Mouse (Mus musculus) neural tube, embryonic 11.5 days (tissue): ENCODE results near the gene H2-K1. TPM values are rescaled to one million over a fixed set of nuclear protein-coding genes. Genes with fewer than 3 reads are reported as not detected.
A peak's percentile ranks its signal among the peaks of the same experiment; 100 is the strongest.

Source experiments
- ATAC-seq: fragments of 200-750 bp; cut with Nextera tagmentation; 2 replicates; pipeline ENCODE4 v1.8.0; 2017; ENCODE audit warnings: moderate number of reproducible peaks, mild to moderate bottlenecking, moderate TSS enrichment, moderate library complexity; ENCODE audit not compliant: insufficient read depth, low FRiP score, low TSS enrichment
- DNase-seq: peaks from one replicate; pipeline ENCODE4 v3.0.0-alpha.2; 2015; ENCODE audit warnings: low spot score
- H3K27ac ChIP-seq: fragments of 300-500 bp; sonication (generic); 2 replicates; pipeline ENCODE4 v1.5.1; 2014; ENCODE audit warnings: low read depth, mild to moderate bottlenecking, low read length
- H3K27me3 ChIP-seq: fragments of 300-500 bp; sonication (generic); 2 replicates; pipeline ENCODE4 v1.6.1; 2014; ENCODE audit warnings: mild to moderate bottlenecking, low read length, mixed read lengths; ENCODE audit not compliant: control insufficient read depth, insufficient read depth
- H3K36me3 ChIP-seq: fragments of 300-500 bp; sonication (generic); 2 replicates; pipeline ENCODE4 v1.6.1; 2014; ENCODE audit warnings: mild to moderate bottlenecking, low read length, moderate library complexity, mixed read lengths; ENCODE audit not compliant: control insufficient read depth, insufficient read depth
- H3K4me1 ChIP-seq: fragments of 300-500 bp; sonication (generic); 2 replicates; pipeline ENCODE4 v1.6.1; 2014; ENCODE audit warnings: low read length, mixed read lengths; ENCODE audit not compliant: control insufficient read depth, insufficient read depth
- H3K4me2 ChIP-seq: fragments of 300-500 bp; sonication (generic); 2 replicates; pipeline ENCODE4 v1.6.1; 2014; ENCODE audit warnings: low read depth, mild to moderate bottlenecking, moderate library complexity
- H3K4me3 ChIP-seq: fragments of 300-500 bp; sonication (generic); 2 replicates; pipeline ENCODE4 v1.5.1; 2014; ENCODE audit warnings: low read depth, low read length
- H3K9ac ChIP-seq: fragments of 300-500 bp; sonication (generic); 2 replicates; pipeline ENCODE4 v1.6.1; 2014; ENCODE audit warnings: mild to moderate bottlenecking, low read length
- H3K9me3 ChIP-seq: fragments of 300-500 bp; sonication (generic); 2 replicates; pipeline ENCODE4 v1.6.1; 2016; ENCODE audit warnings: low read length; ENCODE audit not compliant: control insufficient read depth
- WGBS: fragments of 180-500 bp; shearing (Covaris S2); extraction: QIAGEN DNeasy Blood & Tissue Kit; methylation state at CpG from one replicate; pipeline ENCODE4 v1.1.7; 2014; 5-methylcytosine and 5-hydroxymethylcytosine counted together
- polyA plus RNA-seq: library from polyadenylated mRNA; unstranded; fragments of >200 nt; fragmentation: Nextera tagmentation; extraction: Ambion mirVana; gene quantifications from 2 replicates; pipeline ENCODE4 v1.2.1, GENCODE M21; 2014

The H2-K1 gene
- polyA plus RNA-seq, 1 experiment from 2014 or later: 23.1 TPM

- 91% methylated on average over 18 of the region's 18 CpGs for WGBS
- ATAC-seq (no peak), DNase-seq (no peak)
- H3K4me1 ChIP-seq: peaks cover 43% of the 10 kb centered on the region
- H3K36me3 ChIP-seq: peaks cover 13% of the 10 kb centered on the region
- peak overlapping the region; percentile 94; the same call in 1 of the 2 replicates for H3K9ac ChIP-seq
- 0 out of 2 replicates have a peak overlapping the region, but pooled peaks have one; percentile 4 for H3K27ac ChIP-seq
- no peaks in the 10 kb centered on the region for H3K9me3 ChIP-seq
- no peaks in the 10 kb centered on the region for H3K27me3 ChIP-seq
- H3K4me3 ChIP-seq: peak overlapping the region; percentile 88
- H3K4me2 ChIP-seq: peak overlapping the region; percentile 79
These were observed 29.2 kb upstream of the H2-K1 start for GRCm38 (mm10) chr17:34029150-34029889.

GRCm38 (mm10) chr17:34028501-34029149 is 28.5 kb upstream of the H2-K1 start:
- Histone ChIP-seq H3K27ac (peak overlapping the region; percentile 97; the same call in 1 of the 2 replicates), H3K4me3 (peak overlapping the region; percentile 95; the same call in 1 of the 2 replicates), H3K36me3 (peaks cover 13% of the 10 kb centered on the region), H3K9ac (0 out of 2 replicates have a peak overlapping the region, but pooled peaks have one; percentile 2), H3K4me2 (peak overlapping the region; percentile 90), H3K9me3 (no peaks in the 10 kb centered on the region), H3K4me1 (peaks cover 48% of the 10 kb centered on the region), H3K27me3 (no peaks in the 10 kb centered on the region)
- ATAC-seq (no peak), DNase-seq (no peak)
- 60% methylated on average over 17 of the region's 17 CpGs for WGBS

- H3K4me2 ChIP-seq: peak within 1 kb of the TSS; percentile 90
- WGBS: under 1% methylated on average over 43 of the region's 49 CpGs
- H3K9ac ChIP-seq: peak within 1 kb of the TSS; percentile 73
- DNase-seq (peak; percentile 95), ATAC-seq (peak; percentile 51)
- no peaks in the 10 kb centered on the region for H3K27me3 ChIP-seq
- H3K27ac ChIP-seq: peak within 1 kb of the TSS; percentile 97
- H3K36me3 ChIP-seq: peaks cover 18% of the 10 kb centered on the region
- H3K9me3 ChIP-seq: no peaks in the 10 kb centered on the region
- peaks cover 47% of the 10 kb centered on the region for H3K4me1 ChIP-seq
- H3K4me3 ChIP-seq: peak within 1 kb of the TSS; percentile 95
These were observed 27.6 kb upstream of the H2-K1 start, which contains the start of gene H2-Ke6 for GRCm38 (mm10) chr17:34027656-34028223. Gene H2-Ke6 (minus strand): TSS chr17:34028060.

GRCm38 (mm10) chr17:34026917-34027655 is 26.9 kb upstream of the H2-K1 start:
- WGBS: 3% methylated on average over 36 of the region's 36 CpGs
- Histone ChIP-seq H3K4me2 (peak overlapping the region; percentile 90), H3K27me3 (no peaks in the 10 kb centered on the region), H3K9me3 (no peaks in the 10 kb centered on the region), H3K36me3 (peaks cover 23% of the 10 kb centered on the region), H3K27ac (peak overlapping the region; percentile 97), H3K4me1 (peaks cover 46% of the 10 kb centered on the region), H3K9ac (peak overlapping the region; percentile 73), H3K4me3 (peak overlapping the region; percentile 95)
- DNase-seq (no peak), ATAC-seq (no peak)

DNA sequence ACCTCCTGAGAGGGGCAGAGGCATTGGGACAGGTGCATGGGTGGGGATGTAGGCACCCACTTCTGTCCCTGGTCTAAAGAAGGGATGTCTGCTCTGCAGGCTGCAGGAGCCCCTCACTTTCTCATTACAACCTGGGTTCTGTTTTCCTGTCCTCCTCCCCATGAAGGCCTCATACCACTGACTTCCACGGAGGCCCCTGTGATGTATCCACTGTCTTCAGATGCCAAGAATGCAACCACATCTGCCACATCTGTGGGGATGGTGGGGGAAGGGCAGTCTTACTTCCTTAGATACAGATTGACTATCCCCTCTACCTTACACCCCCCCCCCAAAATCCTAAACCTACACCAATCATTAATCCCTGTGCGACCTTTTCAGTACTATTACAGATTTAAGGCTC is 26.1 kb upstream of the H2-K1 start:
- 19% methylated on average over 2 of the region's 2 CpGs for WGBS
- Histone ChIP-seq H3K4me3 (peak overlapping the region; percentile 95), H3K9ac (peak overlapping the region; percentile 73), H3K4me2 (peak overlapping the region; percentile 90), H3K9me3 (peaks cover 2% of the 10 kb centered on the region; the same call in 1 of the 2 replicates), H3K4me1 (peaks cover 46% of the 10 kb centered on the region), H3K36me3 (peaks cover 32% of the 10 kb centered on the region), H3K27ac (peak overlapping the region; percentile 97), H3K27me3 (no peaks in the 10 kb centered on the region)
- DNase-seq: no peak
- ATAC-seq: no peak; the same call in 1 of the 2 replicates

DNA sequence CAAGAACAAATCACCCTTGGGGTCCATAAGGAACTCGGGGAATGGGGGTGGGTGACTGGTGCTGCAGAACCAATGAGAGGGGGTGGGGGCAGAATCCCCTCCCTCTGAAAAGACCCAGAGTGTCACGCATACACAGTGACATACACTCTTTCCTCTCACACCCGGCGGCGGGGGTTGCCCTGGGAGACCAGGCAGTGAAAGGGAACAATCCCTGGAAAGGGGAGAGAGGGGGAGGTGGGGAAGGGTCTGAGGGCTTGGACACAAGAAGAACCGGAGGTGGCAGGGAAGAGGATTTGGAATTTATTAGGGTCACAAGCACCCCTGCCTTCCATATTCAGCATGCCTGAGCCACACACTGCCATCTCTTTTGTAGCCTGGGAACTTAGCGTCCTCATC is 25.6 kb upstream of the H2-K1 start:
- Histone ChIP-seq H3K4me3 (peak overlapping the region; percentile 95), H3K4me1 (peaks cover 46% of the 10 kb centered on the region), H3K9me3 (peaks cover 2% of the 10 kb centered on the region), H3K4me2 (peak overlapping the region; percentile 90), H3K27me3 (no peaks in the 10 kb centered on the region), H3K9ac (peak overlapping the region; percentile 98), H3K27ac (peak overlapping the region; percentile 97), H3K36me3 (peaks cover 35% of the 10 kb centered on the region)
- DNase-seq (peak; percentile 92), ATAC-seq (peak; percentile 60)
- whole genome bisulfite sequencing: 2% methylated on average over 7 of the region's 7 CpGs

DNA sequence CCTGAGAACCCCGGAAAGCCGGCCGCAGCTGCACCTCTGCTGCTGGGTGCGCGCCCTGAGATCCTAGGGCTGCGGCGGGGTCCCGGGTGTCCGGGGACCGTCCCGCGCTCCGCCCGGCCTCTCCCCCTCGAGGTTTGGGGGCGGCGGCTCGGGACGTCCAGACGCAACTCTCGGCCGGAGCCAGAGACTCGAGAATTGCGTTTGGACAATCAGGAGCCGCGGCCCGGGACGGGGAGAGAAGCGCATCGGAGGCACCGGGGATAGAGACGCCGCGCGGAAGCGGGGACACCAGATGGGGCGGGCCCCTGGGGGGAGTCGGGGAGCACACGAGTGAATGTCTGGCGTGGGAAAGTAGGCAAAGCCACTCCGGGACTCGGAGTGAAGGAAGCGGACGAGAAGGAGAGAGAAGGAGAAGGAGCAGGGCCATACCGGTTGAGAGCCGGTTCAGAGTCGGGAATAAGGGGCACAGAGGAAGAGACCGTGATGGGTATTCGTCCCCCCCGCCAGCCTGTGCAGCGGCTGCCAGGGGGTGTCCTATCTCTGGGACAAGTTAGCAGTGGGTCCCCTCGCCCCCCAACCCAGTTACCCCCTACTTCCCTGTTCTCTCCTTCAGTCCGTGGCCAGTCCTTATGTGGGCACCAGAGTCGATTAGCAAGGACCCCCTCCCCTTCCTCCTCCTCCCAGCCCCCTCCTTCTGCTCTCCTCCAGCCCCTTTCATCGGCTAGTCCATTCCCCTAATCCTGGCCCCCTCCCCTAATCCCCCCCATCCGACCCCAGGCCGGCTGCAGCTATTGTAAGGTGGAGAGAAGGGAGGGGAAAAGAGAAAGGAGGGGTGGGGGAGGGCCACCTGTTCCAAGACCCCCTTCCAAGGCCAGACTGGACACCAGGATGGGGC is 25.0 kb upstream of the H2-K1 start:
- DNase-seq (peak; percentile 82), ATAC-seq (peak; percentile 52)
- Histone ChIP-seq H3K4me3 (peak overlapping the region; percentile 95), H3K36me3 (peaks cover 36% of the 10 kb centered on the region), H3K27me3 (no peaks in the 10 kb centered on the region), H3K27ac (peak overlapping the region; percentile 97), H3K9ac (peak overlapping the region; percentile 98), H3K4me1 (peaks cover 40% of the 10 kb centered on the region), H3K9me3 (peaks cover 4% of the 10 kb centered on the region), H3K4me2 (peak overlapping the region; percentile 90)
- under 1% methylated on average over 54 of the region's 57 CpGs for WGBS
